Mouse (Mus musculus) embryonic fibroblast, embryonic 13.5 days (primary cell): ENCODE measurements around the gene Bmp7.

ENCODE experiments used
- CTCF ChIP-seq: IDR thresholded peaks from 2 replicates; pipeline ENCODE4 v1.5.1; 2011; ENCODE audit warnings: mild to moderate bottlenecking, control low read depth, low read length, moderate library complexity, borderline replicate concordance; ENCODE audit not compliant: insufficient read depth
- POLR2A ChIP-seq: IDR thresholded peaks from 2 replicates; pipeline ENCODE4 v1.6.1; 2011; ENCODE audit warnings: low read depth, mild to moderate bottlenecking, control low read depth, low read length, moderate library complexity

GRCm38 (mm10) chr2:172922597-172922996 is 17.5 kb downstream of the Bmp7 start:
- TF ChIP-seq POLR2A (no peak), CTCF (no peak)
